Mouse (Mus musculus) liver, embryonic 11.5 days (tissue): ENCODE measurements around the gene Sh3rf1. TPM values are rescaled to one million over a fixed set of nuclear protein-coding genes. Genes with fewer than 3 reads are reported as not detected.

Experiments
- ATAC-seq: fragments of 200-750 bp; cut with Nextera tagmentation; replicated peaks from 2 replicates; pipeline ENCODE4 v1.8.0; 2017; ENCODE audit warnings: moderate number of reproducible peaks, mild to moderate bottlenecking, moderate TSS enrichment, moderate library complexity; ENCODE audit not compliant: low FRiP score
- DNase-seq: peaks from one replicate; pipeline ENCODE4 v3.0.0-alpha.2; 2017; ENCODE audit warnings: low spot score
- H3K27ac ChIP-seq: fragments of 300-500 bp; sonication (generic); 2 replicates; pipeline ENCODE4 v1.5.1; 2014; ENCODE audit warnings: mild to moderate bottlenecking, low read depth, low read length, control low read depth
- H3K27me3 ChIP-seq: fragments of 300-500 bp; sonication (generic); replicated peaks from 2 replicates; pipeline ENCODE4 v1.6.1; 2014; ENCODE audit warnings: low read length, mixed read lengths; ENCODE audit not compliant: control insufficient read depth, insufficient read depth
- H3K36me3 ChIP-seq: fragments of 300-500 bp; sonication (generic); 2 replicates; pipeline ENCODE4 v1.6.1; 2014; ENCODE audit warnings: mild to moderate bottlenecking, low read length, moderate library complexity, mixed read lengths; ENCODE audit not compliant: control insufficient read depth, insufficient read depth
- H3K4me1 ChIP-seq: fragments of 300-500 bp; sonication (generic); replicated peaks from 2 replicates; pipeline ENCODE4 v1.6.1; 2014; ENCODE audit warnings: low read length, mixed read lengths; ENCODE audit not compliant: control insufficient read depth, insufficient read depth
- H3K4me2 ChIP-seq: fragments of 300-500 bp; sonication (generic); 2 replicates; pipeline ENCODE4 v1.6.1; 2014; ENCODE audit warnings: mild to moderate bottlenecking, control low read depth, moderate library complexity
- H3K4me3 ChIP-seq: fragments of 300-500 bp; sonication (generic); 2 replicates; pipeline ENCODE4 v1.5.1; 2014; ENCODE audit warnings: low read depth, low read length, control low read depth
- H3K9ac ChIP-seq: fragments of 300-500 bp; sonication (generic); 2 replicates; pipeline ENCODE4 v1.6.1; 2014; ENCODE audit warnings: low read depth, low read length, control low read depth
- H3K9me3 ChIP-seq: fragments of 300-500 bp; sonication (generic); 2 replicates; pipeline ENCODE4 v1.6.1; 2016; ENCODE audit warnings: low read length, inconsistent platforms, mixed read lengths; ENCODE audit not compliant: control insufficient read depth
- WGBS: fragments of 180-500 bp; shearing (Covaris S2); extraction: QIAGEN DNeasy Blood & Tissue Kit; methylation state at CpG from one replicate; pipeline ENCODE4 v1.1.7; 2014; 5-methylcytosine and 5-hydroxymethylcytosine counted together
- polyA plus RNA-seq: library from polyadenylated mRNA; unstranded; fragments of >200 nt; fragmentation: Nextera tagmentation; extraction: Ambion mirVana; gene quantifications from 2 replicates; pipeline ENCODE4 v1.2.1, GENCODE M21; 2014

Sh3rf1 gene
- polyA plus RNA-seq, 1 experiment from 2014 or later: 6.7 TPM

DNA sequence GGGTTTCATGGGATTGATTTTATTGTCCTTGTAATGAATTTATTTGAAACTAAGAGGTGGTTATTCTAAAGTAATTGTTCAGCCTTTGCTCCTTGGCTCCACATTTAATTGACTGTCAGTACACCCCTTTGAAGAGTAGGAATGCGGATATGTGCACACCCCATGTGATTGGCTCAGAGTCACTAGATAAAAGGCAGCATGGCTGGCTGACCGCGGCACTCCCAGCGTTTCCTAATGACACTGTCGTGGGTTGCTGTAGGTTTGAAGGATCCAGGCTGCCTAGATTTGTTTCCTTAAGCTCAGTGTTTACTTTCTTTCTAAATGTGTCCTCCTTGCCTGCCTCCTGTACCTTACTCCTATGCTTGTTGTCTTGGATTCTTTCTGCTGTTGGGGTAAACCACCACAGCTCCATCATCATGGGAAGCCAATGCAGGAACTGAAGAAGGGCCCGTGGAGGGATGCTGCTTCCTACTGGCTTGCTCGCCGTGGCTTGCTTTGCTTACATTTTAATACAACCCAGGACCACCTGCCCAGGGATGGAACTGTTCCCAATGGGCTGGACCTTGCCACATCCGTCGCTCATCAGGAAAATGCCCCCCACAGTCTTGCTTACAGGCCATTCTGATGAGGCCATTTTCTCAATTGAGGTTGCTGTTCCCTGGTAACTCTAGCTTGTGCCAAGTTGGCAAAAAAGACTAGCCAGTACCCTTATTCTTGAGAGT lies 93.3 kb downstream of the Sh3rf1 start:
- Histone ChIP-seq H3K9ac (no peak overlapping the region), H3K4me2 (no peak overlapping the region), H3K36me3 (no peaks in the 10 kb centered on the region), H3K4me3 (no peak overlapping the region), H3K27ac (no peak overlapping the region), H3K9me3 (no peaks in the 10 kb centered on the region), H3K27me3 (no peaks in the 10 kb centered on the region), H3K4me1 (no peaks in the 10 kb centered on the region)
- WGBS: 85% methylated on average over 10 of the region's 10 CpGs
- DNase-seq (no peak), ATAC-seq (no peak)

DNA sequence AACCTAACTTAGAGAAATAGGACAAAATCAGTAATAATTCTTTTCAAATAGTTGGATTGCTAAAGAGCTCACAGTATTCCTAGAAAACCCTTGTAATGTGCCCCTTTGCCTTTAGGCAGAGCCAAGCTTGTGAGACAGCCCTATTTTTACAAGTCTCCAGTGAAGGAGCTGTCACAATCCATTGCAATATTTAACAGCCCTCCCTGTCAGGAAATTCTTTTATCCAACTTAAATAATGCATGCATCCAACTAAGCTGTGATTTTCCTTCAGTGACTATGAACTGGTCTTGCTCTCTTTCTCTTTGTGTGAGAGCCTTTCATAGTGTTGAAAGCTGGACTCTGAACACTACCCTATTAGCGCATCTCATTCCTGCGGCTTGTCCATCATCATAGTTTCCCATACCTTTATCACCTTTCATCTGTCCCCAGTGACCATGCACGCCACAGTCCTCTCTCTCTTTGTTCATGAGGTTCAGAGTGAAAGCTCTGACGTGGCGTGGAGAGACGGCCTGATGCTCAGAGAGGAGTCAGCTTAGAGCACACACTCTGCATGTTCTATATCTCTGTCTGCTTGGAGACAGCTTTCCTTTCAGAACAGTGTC lies 94.0 kb downstream of the Sh3rf1 start:
- Histone ChIP-seq H3K4me3 (no peak overlapping the region), H3K9ac (no peak overlapping the region), H3K27me3 (no peaks in the 10 kb centered on the region), H3K4me2 (no peak overlapping the region), H3K9me3 (no peaks in the 10 kb centered on the region), H3K36me3 (no peaks in the 10 kb centered on the region), H3K27ac (no peak overlapping the region), H3K4me1 (no peaks in the 10 kb centered on the region)
- DNase-seq: no peak
- 91% methylated on average over 6 of the region's 6 CpGs for WGBS
- no peak for ATAC-seq

DNA sequence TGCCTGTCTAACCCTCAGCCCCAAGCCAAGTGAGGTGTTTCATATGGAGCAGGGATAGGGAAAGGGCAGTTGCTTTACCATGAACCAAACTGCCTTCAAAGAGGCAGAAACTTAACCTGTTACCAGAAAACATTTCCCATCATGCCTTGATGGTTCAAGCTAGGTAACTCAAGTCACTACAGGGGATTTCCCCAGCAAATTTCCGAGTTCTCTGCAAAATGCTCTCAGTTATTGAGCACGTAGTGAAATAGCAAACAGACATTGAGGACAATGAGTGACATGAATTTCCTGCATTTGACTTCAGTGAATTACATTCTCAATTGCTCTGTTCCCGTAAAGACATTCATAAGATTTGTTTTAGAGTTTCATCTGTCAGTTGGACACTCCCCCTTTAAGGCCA lies 97.5 kb downstream of the Sh3rf1 start:
- Histone ChIP-seq H3K27me3 (no peaks in the 10 kb centered on the region), H3K9ac (no peak overlapping the region), H3K4me3 (no peak overlapping the region), H3K4me1 (no peaks in the 10 kb centered on the region), H3K4me2 (no peak overlapping the region), H3K36me3 (no peaks in the 10 kb centered on the region), H3K27ac (no peak overlapping the region), H3K9me3 (no peaks in the 10 kb centered on the region)
- ATAC-seq (no peak), DNase-seq (no peak)
- WGBS: 72% methylated on average over 3 of the region's 3 CpGs

DNA sequence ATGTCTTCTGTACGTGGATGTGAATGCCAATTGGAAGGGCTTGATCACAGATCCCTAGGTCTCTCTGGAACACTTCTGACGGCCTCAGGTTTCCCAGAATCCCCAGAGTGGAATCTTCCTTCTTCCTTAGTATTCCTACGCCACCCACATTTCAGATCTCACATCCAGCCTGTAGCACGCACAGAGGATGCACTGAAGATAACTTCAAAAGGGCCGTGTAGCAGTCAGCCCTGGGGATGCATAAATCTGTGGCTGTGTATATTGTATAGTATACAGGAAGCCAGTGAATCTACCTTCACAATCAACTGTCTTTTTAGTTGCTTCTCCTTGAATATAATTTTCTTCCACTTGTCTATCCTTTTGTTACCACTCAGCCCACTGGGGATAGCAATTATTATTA lies 98.1 kb downstream of the Sh3rf1 start:
- 80% methylated on average over 5 of the region's 5 CpGs for WGBS
- DNase-seq: no peak
- no peak for ATAC-seq

DNA sequence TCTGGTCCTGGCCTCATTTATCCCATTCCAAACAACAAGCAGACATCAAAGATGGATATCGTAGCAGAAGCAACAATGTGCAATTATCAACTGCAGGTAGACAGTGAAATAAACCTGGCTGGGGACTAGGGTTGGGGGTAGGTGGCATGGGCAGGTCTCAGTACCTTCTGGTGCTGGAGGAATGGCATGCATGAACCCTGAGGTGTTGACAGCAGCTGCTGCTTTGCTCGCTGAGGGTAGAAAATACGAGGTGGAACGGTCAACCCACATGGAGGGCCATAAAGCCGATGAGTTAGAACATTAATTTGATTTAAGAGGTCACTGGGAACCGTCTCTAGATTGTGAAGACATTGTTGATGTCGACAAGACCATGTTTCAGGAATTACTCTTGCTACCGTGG lies 98.8 kb downstream of the Sh3rf1 start:
- Histone ChIP-seq H3K9ac (no peak overlapping the region), H3K27ac (no peak overlapping the region), H3K4me3 (no peak overlapping the region), H3K4me2 (no peak overlapping the region), H3K4me1 (no peaks in the 10 kb centered on the region), H3K36me3 (no peaks in the 10 kb centered on the region), H3K9me3 (no peaks in the 10 kb centered on the region), H3K27me3 (no peaks in the 10 kb centered on the region)
- DNase-seq (no peak), ATAC-seq (no peak)
- WGBS: 78% methylated on average over 8 of the region's 8 CpGs

More for the DNA sequence above, 98.1 kb downstream of the Sh3rf1 start:
- Histone ChIP-seq H3K9me3 (no peaks in the 10 kb centered on the region), H3K36me3 (no peaks in the 10 kb centered on the region), H3K4me2 (no peak overlapping the region), H3K4me1 (no peaks in the 10 kb centered on the region), H3K4me3 (no peak overlapping the region), H3K27me3 (no peaks in the 10 kb centered on the region), H3K27ac (no peak overlapping the region), H3K9ac (no peak overlapping the region)

DNA sequence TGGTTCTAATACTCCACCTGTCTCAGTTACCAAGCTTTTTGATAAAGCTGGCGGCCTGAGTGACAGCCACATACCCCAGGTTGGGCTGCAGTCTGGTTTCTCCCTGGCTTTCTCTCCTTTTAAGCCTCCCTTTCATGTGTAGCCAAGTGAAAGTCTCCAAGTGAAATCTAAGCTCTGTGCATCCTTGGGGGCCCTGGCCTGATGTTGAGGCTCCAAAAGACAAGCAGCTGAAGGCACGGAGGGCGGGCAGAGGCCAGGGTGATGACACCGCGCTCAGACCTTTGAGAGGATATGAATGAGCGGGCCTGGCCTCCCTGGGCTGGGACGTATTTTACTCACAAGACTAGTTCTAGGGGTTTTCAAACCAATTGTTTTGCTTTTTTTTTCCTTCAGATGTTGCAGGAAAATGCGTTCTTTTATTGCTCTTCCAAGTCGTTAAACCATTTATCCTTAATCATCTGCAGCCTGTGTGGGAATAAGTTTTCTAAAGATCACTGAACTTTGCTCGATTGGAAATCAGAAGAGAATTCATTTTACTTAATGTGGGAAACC lies 100.8 kb downstream of the Sh3rf1 start:
- no peaks in the 10 kb centered on the region for H3K9me3 ChIP-seq
- no peak overlapping the region for H3K9ac ChIP-seq
- no peak overlapping the region for H3K27ac ChIP-seq
- no peaks in the 10 kb centered on the region for H3K36me3 ChIP-seq
- ATAC-seq: no peak
- whole genome bisulfite sequencing: 78% methylated on average over 10 of the region's 10 CpGs
- H3K4me1 ChIP-seq: no peaks in the 10 kb centered on the region
- H3K27me3 ChIP-seq: no peaks in the 10 kb centered on the region
- H3K4me2 ChIP-seq: no peak overlapping the region
- H3K4me3 ChIP-seq: no peak overlapping the region
- no peak for DNase-seq

DNA sequence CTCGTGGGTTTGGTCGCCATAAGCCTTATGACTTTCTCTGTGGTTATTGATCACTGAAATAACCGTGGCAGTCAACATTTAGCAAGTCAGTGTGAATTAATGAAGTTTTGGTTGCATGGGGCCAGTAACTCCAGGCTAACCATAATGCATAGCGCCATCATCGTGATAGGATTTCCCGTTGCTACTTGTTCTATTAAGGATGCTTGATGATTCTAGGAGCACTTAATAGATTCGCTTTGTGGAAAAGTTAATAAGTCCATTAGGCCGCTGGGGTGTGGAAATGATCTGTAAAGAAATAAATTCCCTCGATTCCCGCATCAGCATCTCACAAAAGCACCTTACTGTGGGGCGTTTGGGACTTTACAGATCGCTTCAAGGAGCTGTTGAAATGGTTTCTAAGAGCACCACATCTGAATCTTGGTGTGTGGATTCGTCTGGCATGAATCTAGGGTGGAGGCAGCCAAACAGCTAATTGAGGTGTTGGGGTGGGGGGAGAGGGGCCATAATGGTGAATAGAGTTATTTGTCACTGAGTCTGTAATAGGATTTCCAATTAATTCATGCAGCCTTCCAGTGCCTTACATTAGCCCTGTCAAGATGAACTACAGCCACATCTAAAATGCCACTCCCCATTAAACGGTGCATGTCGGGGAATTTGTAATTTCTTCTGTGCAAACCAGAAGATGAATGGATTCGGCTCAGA lies 101.5 kb downstream of the Sh3rf1 start:
- no peak overlapping the region for H3K9ac ChIP-seq
- DNase-seq: no peak
- no peak overlapping the region for H3K4me2 ChIP-seq

DNA sequence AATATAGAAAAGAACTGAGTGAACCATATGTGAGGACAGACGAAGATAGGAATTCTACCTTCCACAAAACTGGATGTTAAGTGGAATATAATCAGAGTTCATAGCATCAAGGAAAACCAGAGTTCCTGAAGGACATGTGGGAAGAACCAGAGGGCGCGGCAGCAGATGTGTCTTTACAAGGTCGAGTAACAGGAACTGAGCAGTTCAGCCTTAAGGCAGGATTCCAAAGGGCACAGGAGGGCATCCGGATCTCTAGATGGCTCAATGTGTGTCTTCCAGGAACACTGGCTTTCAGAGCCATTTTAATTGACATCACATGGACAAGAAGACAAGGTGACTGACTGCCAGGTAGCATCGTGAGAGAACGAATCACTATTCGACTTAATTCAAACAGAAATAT lies 102.6 kb downstream of the Sh3rf1 start:
- Histone ChIP-seq H3K27ac (no peak overlapping the region), H3K9ac (no peak overlapping the region), H3K4me3 (no peak overlapping the region), H3K4me1 (no peaks in the 10 kb centered on the region), H3K4me2 (no peak overlapping the region), H3K36me3 (no peaks in the 10 kb centered on the region), H3K9me3 (no peaks in the 10 kb centered on the region), H3K27me3 (no peaks in the 10 kb centered on the region)
- 81% methylated on average over 8 of the region's 8 CpGs for WGBS
- ATAC-seq: no peak
- no peak for DNase-seq

More for the DNA sequence above, 101.5 kb downstream of the Sh3rf1 start:
- Histone ChIP-seq H3K36me3 (no peaks in the 10 kb centered on the region), H3K4me3 (no peak overlapping the region), H3K4me1 (no peaks in the 10 kb centered on the region), H3K27me3 (no peaks in the 10 kb centered on the region), H3K9me3 (no peaks in the 10 kb centered on the region), H3K27ac (no peak overlapping the region)
- 90% methylated on average over 16 of the region's 16 CpGs for WGBS
- ATAC-seq: no peak
